ENCODE assay signal across 12 mouse cellular contexts in genomic region chr10:83094821-83095725, GRCm38 (mm10).
DNase-seq lines count a peak whose midpoint lies in the region; ATAC-seq and TF ChIP-seq lines count a peak whose summit lies in the region.
"Had no signal": no experiment of that assay in that cellular context is flagged by ENCODE, and none has a peak within 500 bp of the region (broad histone marks: within the 10 kb centered on the region; RNA-seq: fewer than 3 reads in every experiment).

No protein-coding gene starts in this region.

- no peak overlapping the region for H3K27ac ChIP-seq in heart, embryonic 12.5 days (ENCODE audit: poor library complexity, severe bottlenecking)
- peak overlapping the region; percentile 30; the same call in 1 of the 2 replicates for H3K27ac ChIP-seq in embryonic facial prominence, embryonic 10.5 days (replicated peaks)
- H3K27ac ChIP-seq in cerebellum, adult 2 months (ENCODE audit: insufficient read depth, low read length): no peak overlapping the region
- H3K27ac ChIP-seq: liver, embryonic 13.5 days had no signal

- no peaks in the 10 kb centered on the region for H3K27me3 ChIP-seq in heart, embryonic 12.5 days (replicated peaks)
- 0 out of 2 replicates have a peak, but pooled peaks cover 7% of the 10 kb centered on the region for H3K27me3 ChIP-seq in embryonic facial prominence, embryonic 10.5 days (replicated peaks; ENCODE audit: low read depth, poor library complexity, severe bottlenecking)
- no peaks in the 10 kb centered on the region for H3K27me3 ChIP-seq in megakaryocyte, embryonic 14.5 days (replicated peaks)
- no peaks in the 10 kb centered on the region for H3K27me3 ChIP-seq in cerebellum, adult 2 months (ENCODE audit: control insufficient read depth, insufficient read depth, low read length)
- H3K27me3 ChIP-seq: CH12.LX; liver, embryonic 13.5 days had no signal

- no peak for TF ChIP-seq CTCF in cerebellum, adult 2 months (IDR thresholded peaks at IDR 0.05; ENCODE audit: borderline replicate concordance, insufficient read depth, low read depth, low read length)

- TF ChIP-seq POLR2A in cerebellum, adult 2 months (IDR thresholded peaks at IDR 0.05; ENCODE audit: borderline replicate concordance, insufficient read depth, low read length): no peak

- no peaks in the 10 kb centered on the region for H3K36me3 ChIP-seq in heart, embryonic 12.5 days
- no peaks in the 10 kb centered on the region for H3K36me3 ChIP-seq in embryonic facial prominence, embryonic 10.5 days (replicated peaks)
- H3K36me3 ChIP-seq in megakaryocyte, embryonic 14.5 days (replicated peaks; ENCODE audit: low read length): peaks cover 54% of the 10 kb centered on the region

- no peak overlapping the region for H3K4me2 ChIP-seq in heart, embryonic 12.5 days
- H3K4me2 ChIP-seq: liver, embryonic 13.5 days had no signal

- no peak overlapping the region for H3K4me3 ChIP-seq in heart, embryonic 12.5 days
- no peak overlapping the region for H3K4me3 ChIP-seq in embryonic facial prominence, embryonic 10.5 days
- peak overlapping the region; percentile 80 for H3K4me3 ChIP-seq in megakaryocyte, embryonic 14.5 days (replicated peaks)
- H3K4me3 ChIP-seq in cerebellum, adult 2 months (replicated peaks; ENCODE audit: insufficient read depth, low read depth, low read length): no peak overlapping the region
- H3K4me3 ChIP-seq: liver, embryonic 13.5 days had no signal

- WGBS in heart, embryonic 12.5 days: 75% methylated on average over 16 of the region's 16 CpGs
- 77% methylated on average over 16 of the region's 16 CpGs for WGBS in embryonic facial prominence, embryonic 10.5 days
- 72% methylated on average over 16 of the region's 16 CpGs for WGBS in cerebellum, adult 2 months

- no peaks in the 10 kb centered on the region for H3K9me3 ChIP-seq in heart, embryonic 12.5 days (replicated peaks)
- no peaks in the 10 kb centered on the region for H3K9me3 ChIP-seq in embryonic facial prominence, embryonic 10.5 days
- no peaks in the 10 kb centered on the region for H3K9me3 ChIP-seq in megakaryocyte, embryonic 14.5 days
- H3K9me3 ChIP-seq: liver, embryonic 13.5 days had no signal

- no peak for ATAC-seq in heart, embryonic 12.5 days (ENCODE audit: insufficient number of reproducible peaks, low FRiP score)
- ATAC-seq: intestine, embryonic 16.5 days had no signal

- peaks cover 33% of the 10 kb centered on the region for H3K4me1 ChIP-seq in heart, embryonic 12.5 days (replicated peaks)
- H3K4me1 ChIP-seq in embryonic facial prominence, embryonic 10.5 days: peaks cover 76% of the 10 kb centered on the region
- peaks cover 95% of the 10 kb centered on the region for H3K4me1 ChIP-seq in megakaryocyte, embryonic 14.5 days
- H3K4me1 ChIP-seq in cerebellum, adult 2 months (ENCODE audit: control insufficient read depth, insufficient read depth, low read length): peaks cover 8% of the 10 kb centered on the region

- DNase-seq in heart, adult 11 months: peak; percentile 92
- DNase-seq in 416B (ENCODE audit: low read depth): peak; percentile 72
- DNase-seq in embryonic facial prominence, embryonic 10.5 days (ENCODE audit: low spot score): no peak
- DNase-seq in thymus, postnatal 14 days: no peak
- DNase-seq in cerebellum, adult 2 months: no peak
- DNase-seq in lung, adult 18-20 months: no peak
- DNase-seq: cerebellum, adult 8-10 months; liver, embryonic 13.5 days had no signal

- no peak overlapping the region for H3K9ac ChIP-seq in heart, embryonic 12.5 days
- H3K9ac ChIP-seq: liver, embryonic 13.5 days had no signal

Comparison
In these comparisons a context has a peak if more than half of its experiments do, and no peak if none do; other contexts are left out.
1. DNase-seq: peak in heart, adult 11 months (single experiment) and 416B (single experiment); none in embryonic facial prominence, embryonic 10.5 days (single experiment), thymus, postnatal 14 days (single experiment), cerebellum, adult 2 months (0 of 2) and lung, adult 18-20 months (0 of 2).